Mouse (Mus musculus): ENCODE measurements around the gene Lnpep.
"Not testable (repeated sequence)": the region's sequence is repeated elsewhere in the genome, so short reads cannot be mapped to it uniquely, and the experiment has no call there.

The Lnpep gene

GRCm38 (mm10) chr17:17496234-17496633, 128.6 kb downstream of the Lnpep start:
- DNase-seq (ENCODE audit: low spot score in 2 of 2), result not testable (repeated sequence)

- DNase-seq (ENCODE audit: low spot score in 2 of 2), result no peak
Measured at GRCm38 (mm10) chr17:17492116-17492515, 132.7 kb downstream of the Lnpep start.

- no peak for DNase-seq (ENCODE audit: low spot score in 2 of 2)
Measured at GRCm38 (mm10) chr17:17491622-17492001, 133.2 kb downstream of the Lnpep start.

GRCm38 (mm10) chr17:17490820-17491621, 133.8 kb downstream of the Lnpep start:
- DNase-seq (ENCODE audit: low spot score in 2 of 2), result no peak

- DNase-seq (ENCODE audit: low spot score in 2 of 2), result no peak
Measured at GRCm38 (mm10) chr17:17485789-17486188, 139.1 kb downstream of the Lnpep start.

All from cerebellum, postnatal 4 days (tissue).